Mouse (Mus musculus) testis, adult 2 months (tissue): Measurements from ENCODE around the gene Ceacam3. TPM values are rescaled to one million over a fixed set of nuclear protein-coding genes. Genes with fewer than 3 reads are reported as not detected.
"Not testable (repeated sequence)": the region's sequence is repeated elsewhere in the genome, so short reads cannot be mapped to it uniquely, and the experiment has no call there.

Experiments
- H3K27ac ChIP-seq: fragments of 200-500 bp; 2 replicates; pipeline ENCODE4 v1.5.1; 2012; ENCODE audit warnings: low read depth, low read length; ENCODE audit not compliant: control insufficient read depth, insufficient read depth
- H3K27me3 ChIP-seq: fragments of 200-500 bp; 2 replicates; pipeline ENCODE4 v1.6.1; 2012; ENCODE audit warnings: mild to moderate bottlenecking, low read length, moderate library complexity; ENCODE audit not compliant: control insufficient read depth, insufficient read depth
- H3K36me3 ChIP-seq: fragments of 200-500 bp; 2 replicates; pipeline ENCODE4 v1.6.1; 2012; ENCODE audit warnings: mild to moderate bottlenecking, low read length; ENCODE audit not compliant: control insufficient read depth, insufficient read depth
- H3K4me1 ChIP-seq: fragments of 200-500 bp; 2 replicates; pipeline ENCODE4 v1.6.1; 2012; ENCODE audit warnings: low read length; ENCODE audit not compliant: control insufficient read depth, insufficient read depth
- H3K4me3 ChIP-seq: fragments of 200-500 bp; 2 replicates; pipeline ENCODE4 v1.5.1; 2012; ENCODE audit warnings: low read depth, mild to moderate bottlenecking, low read length, moderate library complexity, mixed read lengths; ENCODE audit not compliant: control insufficient read depth
- CTCF ChIP-seq: fragments of 200-500 bp; IDR thresholded peaks from 2 replicates; pipeline ENCODE4 v1.5.1; 2012; ENCODE audit warnings: low read depth, mild to moderate bottlenecking, inconsistent platforms, low read length, moderate library complexity; ENCODE audit not compliant: control insufficient read depth, insufficient read depth, insufficient replicate concordance
- POLR2A ChIP-seq: fragments of 200-500 bp; IDR thresholded peaks from 2 replicates; pipeline ENCODE4 v1.6.1; 2012; ENCODE audit warnings: low read depth, mild to moderate bottlenecking, inconsistent platforms, low read length, moderate library complexity; ENCODE audit not compliant: control insufficient read depth
- polyA plus RNA-seq: library from polyadenylated mRNA; depleted of rRNA; stranded (reverse); fragments of >200 nt; gene quantifications from 2 replicates; pipeline ENCODE4 v1.2.3, GENCODE M21; 2012; rRNA removed

The Ceacam3 gene
- polyA plus RNA-seq, result 0.20 and 0.41 TPM in 2 replicates

GRCm38 (mm10) chr7:17149931-17150330 is at the start of gene Ceacam3:
Gene Ceacam3 (plus strand): TSS chr7:17150282.
- Histone ChIP-seq H3K4me3 (no peak within 1 kb of the TSS), H3K4me1 (peaks cover 2% of the 10 kb centered on the region; the same call in 1 of the 2 replicates), H3K27me3 (no peaks in the 10 kb centered on the region), H3K36me3 (no peaks in the 10 kb centered on the region), H3K27ac (no peak within 1 kb of the TSS)
- TF ChIP-seq CTCF (no peak), POLR2A (no peak)

- H3K4me3 ChIP-seq, H3K27ac ChIP-seq, H3K4me1 ChIP-seq, H3K27me3 ChIP-seq, H3K36me3 ChIP-seq: not testable (repeated sequence)
Measured at GRCm38 (mm10) chr7:17101631-17102030, 48.5 kb upstream of the Ceacam3 start.

- H3K27me3 ChIP-seq, result no peaks in the 10 kb centered on the region
- H3K27ac ChIP-seq, result no peak overlapping the region
- no peak for TF ChIP-seq POLR2A
- no peak for TF ChIP-seq CTCF
- no peaks in the 10 kb centered on the region for H3K36me3 ChIP-seq
- no peak overlapping the region for H3K4me3 ChIP-seq
- no peaks in the 10 kb centered on the region for H3K4me1 ChIP-seq
Measured at GRCm38 (mm10) chr7:17135307-17135706, 14.8 kb upstream of the Ceacam3 start.

DNA sequence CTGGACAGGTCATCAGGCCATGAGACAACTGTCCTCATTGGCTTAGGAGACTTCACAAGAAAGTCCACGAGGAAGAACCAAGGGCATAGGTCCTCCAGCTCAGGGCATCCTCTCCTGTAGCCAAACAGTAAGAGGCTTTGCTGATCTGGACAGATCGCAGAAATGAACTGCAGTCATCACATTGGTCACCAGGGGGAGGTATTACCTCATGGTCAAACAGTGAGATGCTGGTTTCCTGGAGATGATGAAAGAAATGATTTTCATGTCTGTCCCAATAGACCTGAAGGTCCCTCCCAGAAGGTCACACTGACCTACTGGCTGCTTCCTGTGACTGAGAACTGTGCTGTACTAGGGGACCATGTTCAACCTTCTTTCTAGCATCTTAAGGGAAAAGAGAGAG is 5.6 kb downstream of the Ceacam3 start:
- no peaks in the 10 kb centered on the region for H3K36me3 ChIP-seq
- no peak overlapping the region for H3K27ac ChIP-seq
- no peaks in the 10 kb centered on the region for H3K27me3 ChIP-seq
- peaks cover 2% of the 10 kb centered on the region; the same call in 1 of the 2 replicates for H3K4me1 ChIP-seq
- TF ChIP-seq POLR2A (no peak), CTCF (no peak)
- no peak overlapping the region for H3K4me3 ChIP-seq

- TF ChIP-seq POLR2A (no peak), CTCF (no peak)
- peaks cover 2% of the 10 kb centered on the region; the same call in 1 of the 2 replicates for H3K4me1 ChIP-seq
- H3K27me3 ChIP-seq, result no peaks in the 10 kb centered on the region
- no peaks in the 10 kb centered on the region for H3K36me3 ChIP-seq
- H3K4me3 ChIP-seq, result no peak overlapping the region
- no peak overlapping the region for H3K27ac ChIP-seq
Measured at GRCm38 (mm10) chr7:17156885-17157677, 7.0 kb downstream of the Ceacam3 start.

DNA sequence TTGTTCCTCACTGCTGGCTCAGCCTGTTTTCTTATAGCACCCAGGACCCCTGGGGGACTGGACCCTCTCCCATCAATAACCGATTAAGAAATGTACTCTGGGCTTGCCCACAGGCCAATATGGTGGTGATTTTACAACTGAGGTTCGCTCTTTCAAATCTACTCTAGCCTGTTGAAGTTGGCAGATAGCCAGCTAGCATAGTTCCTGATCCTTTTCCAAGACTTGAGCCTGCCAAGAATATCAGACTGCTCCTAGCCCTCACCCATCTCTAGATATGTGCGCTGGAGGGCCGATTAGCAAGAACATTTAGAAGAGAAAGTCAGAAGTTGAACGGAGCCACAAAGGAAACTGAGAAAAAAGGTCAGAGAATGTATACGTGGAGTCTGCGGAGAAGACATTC is 8.9 kb downstream of the Ceacam3 start:
- TF ChIP-seq POLR2A, result no peak
- TF ChIP-seq CTCF, result no peak
- no peak overlapping the region for H3K4me3 ChIP-seq
- H3K27me3 ChIP-seq, result no peaks in the 10 kb centered on the region
- H3K4me1 ChIP-seq, result no peaks in the 10 kb centered on the region
- no peaks in the 10 kb centered on the region for H3K36me3 ChIP-seq
- no peak overlapping the region for H3K27ac ChIP-seq

DNA sequence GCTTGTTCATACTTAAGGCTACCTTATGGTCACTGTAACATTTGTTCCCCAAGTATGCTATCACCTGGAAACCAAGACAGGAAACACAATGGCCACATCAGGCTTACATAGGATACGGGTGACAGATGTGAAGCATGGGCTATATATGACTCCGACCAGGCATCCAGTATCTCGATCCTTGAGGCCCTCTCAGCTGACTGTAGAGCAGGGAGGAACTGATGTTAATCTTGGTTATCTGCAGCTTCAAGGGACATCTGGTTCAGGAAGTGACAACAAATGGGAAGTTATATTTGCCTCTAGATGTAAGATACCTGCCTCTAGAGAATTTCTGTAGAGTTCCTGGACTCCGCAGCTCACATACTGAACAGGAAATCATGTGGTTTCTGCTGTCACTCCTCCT is 21.7 kb downstream of the Ceacam3 start:
- TF ChIP-seq POLR2A, result no peak
- no peak for TF ChIP-seq CTCF
- no peak overlapping the region for H3K4me3 ChIP-seq

More for the DNA sequence above, 21.7 kb downstream of the Ceacam3 start:
- H3K4me1 ChIP-seq, result no peaks in the 10 kb centered on the region
- H3K36me3 ChIP-seq, result no peaks in the 10 kb centered on the region
- H3K27me3 ChIP-seq, result no peaks in the 10 kb centered on the region
- no peak overlapping the region for H3K27ac ChIP-seq
